Mouse (Mus musculus) olfactory bulb, adult 2 months (tissue): ENCODE data around the gene Ang.

ENCODE experiments used
- CTCF ChIP-seq: fragments of 200-500 bp; IDR thresholded peaks from 2 replicates; pipeline ENCODE4 v1.5.1; 2012; ENCODE audit warnings: low read depth, mild to moderate bottlenecking, low read length, moderate library complexity; ENCODE audit not compliant: insufficient read depth
- POLR2A ChIP-seq: fragments of 200-500 bp; IDR thresholded peaks from 2 replicates; pipeline ENCODE4 v1.6.1; 2012; ENCODE audit warnings: mild to moderate bottlenecking, low read depth, low read length, moderate library complexity; ENCODE audit not compliant: insufficient read depth

- TF ChIP-seq POLR2A: no peak
- TF ChIP-seq CTCF: no peak
Measured at GRCm38 (mm10) chr14:51068956-51069355, 22.0 kb upstream of the Ang start.
